Mouse (Mus musculus) heart, embryonic 15.5 days (tissue): ENCODE measurements around the gene Trip6. TPM values are rescaled to one million over a fixed set of nuclear protein-coding genes. Genes with fewer than 3 reads are reported as not detected.

ENCODE experiments used
- ATAC-seq: fragments of 200-750 bp; cut with Nextera tagmentation; replicated peaks from 2 replicates; pipeline ENCODE4 v1.8.0; 2017; ENCODE audit warnings: low read depth, moderate TSS enrichment; ENCODE audit not compliant: insufficient number of reproducible peaks, insufficient read depth, low FRiP score
- H3K27ac ChIP-seq: fragments of 300-500 bp; sonication (generic); 2 replicates; pipeline ENCODE4 v1.5.1; 2015; ENCODE audit warnings: mild to moderate bottlenecking, inconsistent platforms
- H3K27me3 ChIP-seq: fragments of 300-500 bp; sonication (generic); 2 replicates; pipeline ENCODE4 v1.6.1; 2015; ENCODE audit warnings: inconsistent platforms
- H3K36me3 ChIP-seq: fragments of 300-500 bp; sonication (generic); 2 replicates; pipeline ENCODE4 v1.6.1; 2015; ENCODE audit warnings: mild to moderate bottlenecking, inconsistent platforms
- H3K4me1 ChIP-seq: fragments of 300-500 bp; sonication (generic); replicated peaks from 2 replicates; pipeline ENCODE4 v1.6.1; 2015; ENCODE audit warnings: inconsistent platforms
- H3K4me2 ChIP-seq: fragments of 300-500 bp; sonication (generic); 2 replicates; pipeline ENCODE4 v1.6.1; 2015; ENCODE audit warnings: inconsistent platforms, mild to moderate bottlenecking, moderate library complexity
- H3K4me3 ChIP-seq: fragments of 300-500 bp; sonication (generic); 2 replicates; pipeline ENCODE4 v1.5.1; 2015; ENCODE audit warnings: mild to moderate bottlenecking, inconsistent platforms
- H3K9ac ChIP-seq: fragments of 300-500 bp; sonication (generic); 2 replicates; pipeline ENCODE4 v1.6.1; 2015; ENCODE audit warnings: mild to moderate bottlenecking, inconsistent platforms
- H3K9me3 ChIP-seq: fragments of 300-500 bp; sonication (generic); replicated peaks from 2 replicates; pipeline ENCODE4 v1.6.1; 2016; ENCODE audit warnings: inconsistent platforms
- WGBS: fragments of 180-500 bp; shearing (Covaris S2); methylation state at CpG from one replicate; pipeline ENCODE4 v1.1.7; 2015; ENCODE audit warnings: mixed read lengths; 5-methylcytosine and 5-hydroxymethylcytosine counted together
- polyA plus RNA-seq: library from polyadenylated mRNA; unstranded; fragments of >200 nt; fragmentation: Nextera tagmentation; extraction: Ambion mirVana; gene quantifications from 2 replicates; pipeline ENCODE4 v1.2.1, GENCODE M21; 2015

The Trip6 gene
- polyA plus RNA-seq, 1 experiment from 2014 or later, result 37.7 TPM

DNA sequence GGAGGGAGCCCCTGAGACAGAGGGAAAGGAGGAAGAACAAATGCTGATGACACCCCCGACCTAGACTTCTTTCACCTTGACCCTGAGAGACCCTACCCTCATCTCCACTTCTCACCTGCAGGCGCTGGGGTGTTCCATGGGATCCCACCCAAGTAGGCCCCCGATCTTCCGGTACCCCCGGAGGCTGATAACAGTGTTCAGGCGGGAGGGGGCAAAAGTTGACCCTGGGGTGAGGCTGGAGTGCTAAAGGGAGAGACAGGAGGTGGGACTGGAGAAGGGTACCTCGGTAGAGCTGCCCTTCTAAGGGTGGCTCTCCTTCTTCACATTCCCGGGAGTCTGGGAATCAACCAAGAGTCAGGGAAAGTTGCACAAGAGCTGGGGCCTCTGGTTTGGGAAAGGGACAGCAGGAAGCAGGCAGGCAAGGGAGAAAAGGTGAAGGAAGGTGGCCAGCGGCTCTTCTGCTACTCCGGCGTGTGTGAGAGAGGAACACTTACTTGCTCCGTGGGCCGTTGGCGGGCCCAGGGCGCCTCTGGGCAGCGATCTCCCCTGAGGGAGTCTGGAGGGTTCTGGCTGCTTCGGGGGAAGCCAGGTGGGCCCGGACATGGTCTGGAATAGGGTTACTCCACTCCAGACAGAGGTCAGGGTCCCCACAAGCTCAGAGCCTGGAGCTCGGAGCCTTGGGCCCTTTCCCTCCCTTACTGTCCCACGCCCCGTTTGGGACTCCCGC, 575 bp downstream of the Trip6 start:
- no peak; the same call in none of the 2 replicates for ATAC-seq
- Histone ChIP-seq H3K27me3 (no peaks in the 10 kb centered on the region), H3K27ac (peak overlapping the region; percentile 94), H3K36me3 (peaks cover 35% of the 10 kb centered on the region), H3K9me3 (no peaks in the 10 kb centered on the region), H3K9ac (peak overlapping the region; percentile 96), H3K4me2 (peak overlapping the region; percentile 92), H3K4me1 (peaks cover 38% of the 10 kb centered on the region), H3K4me3 (peak overlapping the region; percentile 82)
- WGBS, result 4% methylated on average over 22 of the region's 22 CpGs

DNA sequence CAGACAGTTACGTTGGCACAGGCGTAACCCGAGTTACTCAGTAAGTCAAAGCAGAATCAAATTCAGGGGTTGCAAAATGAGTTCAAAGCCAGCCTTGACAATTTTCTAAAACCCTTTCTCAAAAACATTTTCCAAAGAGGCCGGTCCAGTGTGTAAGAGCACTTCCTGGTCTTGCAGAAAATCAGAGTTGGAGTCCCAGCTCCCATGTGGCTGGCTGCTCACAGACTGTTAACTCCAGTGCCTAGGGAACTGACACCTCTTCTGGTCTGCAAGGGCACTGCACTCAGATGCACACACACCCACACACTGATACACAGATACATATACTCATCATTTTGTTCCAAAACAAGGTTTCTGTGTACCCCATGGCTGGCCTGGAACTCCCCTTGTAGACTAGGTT, 5.8 kb downstream of the Trip6 start:
- Histone ChIP-seq H3K4me3 (peak overlapping the region; percentile 96), H3K27ac (peak overlapping the region; percentile 96), H3K9ac (peak overlapping the region; percentile 97; the same call in 1 of the 2 replicates), H3K9me3 (no peaks in the 10 kb centered on the region), H3K36me3 (peaks cover 40% of the 10 kb centered on the region), H3K4me1 (peaks cover 56% of the 10 kb centered on the region), H3K27me3 (no peaks in the 10 kb centered on the region), H3K4me2 (peak overlapping the region; percentile 64)
- no peak for ATAC-seq
- WGBS, result 88% methylated on average over 4 of the region's 4 CpGs

- H3K4me1 ChIP-seq, result peaks cover 51% of the 10 kb centered on the region
- under 1% methylated on average over 72 of the region's 72 CpGs for WGBS
- peak within 1 kb of the TSS; percentile 96 for H3K27ac ChIP-seq
- no peaks in the 10 kb centered on the region for H3K27me3 ChIP-seq
- peak within 1 kb of the TSS; percentile 97 for H3K9ac ChIP-seq
- peak within 1 kb of the TSS; percentile 64 for H3K4me2 ChIP-seq
- peak; percentile 82 for ATAC-seq
- H3K36me3 ChIP-seq, result peaks cover 50% of the 10 kb centered on the region
- H3K9me3 ChIP-seq, result no peaks in the 10 kb centered on the region
- H3K4me3 ChIP-seq, result peak within 1 kb of the TSS; percentile 96
These were observed 6.9 kb downstream of the Trip6 start, which contains the start of gene Srrt for GRCm38 (mm10) chr5:137307071-137307912. TSS of gene Srrt (minus strand) at chr5:137307674.

GRCm38 (mm10) chr5:137306439-137307005, 7.7 kb downstream of the Trip6 start:
- H3K4me2 ChIP-seq, result peak overlapping the region; percentile 64
- peak overlapping the region; percentile 97 for H3K9ac ChIP-seq
- ATAC-seq, result no peak
- peak overlapping the region; percentile 96 for H3K27ac ChIP-seq
- no peaks in the 10 kb centered on the region for H3K27me3 ChIP-seq
- WGBS, result 12% methylated on average over 12 of the region's 12 CpGs
- peak overlapping the region; percentile 96 for H3K4me3 ChIP-seq
- peaks cover 54% of the 10 kb centered on the region for H3K36me3 ChIP-seq
- H3K9me3 ChIP-seq, result no peaks in the 10 kb centered on the region
- H3K4me1 ChIP-seq, result peaks cover 49% of the 10 kb centered on the region

DNA sequence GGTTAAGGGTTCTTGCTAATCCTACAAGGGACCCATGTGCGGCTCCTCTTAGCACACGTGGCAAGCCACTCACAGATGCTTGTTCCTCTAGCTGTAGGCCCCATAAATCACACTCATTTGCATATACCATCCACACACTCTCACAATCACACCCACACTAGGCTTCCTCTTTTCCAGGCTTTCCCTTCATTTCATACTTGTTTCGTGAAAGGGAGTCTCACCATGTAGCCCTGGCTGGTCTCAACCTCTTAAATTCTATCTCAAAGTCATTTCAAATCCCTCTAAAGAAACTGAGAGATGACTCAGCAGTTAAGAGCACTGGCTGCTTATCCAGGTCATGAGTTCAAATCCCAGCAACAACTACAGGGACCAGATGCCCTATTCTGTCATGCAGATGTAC, 8.4 kb downstream of the Trip6 start:
- Histone ChIP-seq H3K9ac (peak overlapping the region; percentile 12; the same call in 1 of the 2 replicates), H3K27me3 (no peaks in the 10 kb centered on the region), H3K27ac (no peak overlapping the region), H3K4me2 (peak overlapping the region; percentile 64), H3K4me1 (peaks cover 52% of the 10 kb centered on the region), H3K9me3 (no peaks in the 10 kb centered on the region), H3K4me3 (peak overlapping the region; percentile 96), H3K36me3 (peaks cover 58% of the 10 kb centered on the region)
- WGBS, result 65% methylated on average over 3 of the region's 3 CpGs
- no peak for ATAC-seq

DNA sequence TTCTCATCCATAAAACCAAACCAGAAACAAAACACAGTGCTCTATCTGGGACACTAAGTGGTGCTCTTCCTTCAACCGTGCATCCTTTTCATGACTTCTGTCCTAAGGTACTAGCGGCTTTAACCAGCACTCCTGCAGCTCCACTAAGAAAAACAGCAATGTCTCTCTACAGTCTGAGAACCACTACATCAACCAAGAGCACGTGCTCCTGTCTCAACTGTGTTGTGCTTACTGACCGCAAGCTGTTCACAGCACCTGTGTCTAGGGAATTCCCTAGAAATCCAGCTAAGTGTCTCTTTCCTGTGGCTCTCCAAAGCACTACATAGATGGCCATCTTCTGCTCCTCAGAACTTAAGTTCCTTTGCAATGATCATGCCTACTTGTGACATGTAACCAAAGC, 9.4 kb downstream of the Trip6 start:
- 0 out of 2 replicates have a peak overlapping the region, but pooled peaks have one; percentile 26 for H3K9ac ChIP-seq

GRCm38 (mm10) chr5:137304165-137304564, 10.0 kb downstream of the Trip6 start:
- no peak overlapping the region for H3K4me2 ChIP-seq
- no peak for ATAC-seq
- H3K4me3 ChIP-seq, result no peak overlapping the region

More for the DNA sequence above, 9.4 kb downstream of the Trip6 start:
- Histone ChIP-seq H3K36me3 (peaks cover 58% of the 10 kb centered on the region), H3K9me3 (no peaks in the 10 kb centered on the region), H3K4me3 (peak overlapping the region; percentile 96; the same call in 1 of the 2 replicates), H3K27ac (no peak overlapping the region), H3K27me3 (no peaks in the 10 kb centered on the region), H3K4me1 (peaks cover 52% of the 10 kb centered on the region), H3K4me2 (peak overlapping the region; percentile 64; the same call in 1 of the 2 replicates)
- WGBS, result 68% methylated on average over 4 of the region's 4 CpGs
- no peak for ATAC-seq

DNA sequence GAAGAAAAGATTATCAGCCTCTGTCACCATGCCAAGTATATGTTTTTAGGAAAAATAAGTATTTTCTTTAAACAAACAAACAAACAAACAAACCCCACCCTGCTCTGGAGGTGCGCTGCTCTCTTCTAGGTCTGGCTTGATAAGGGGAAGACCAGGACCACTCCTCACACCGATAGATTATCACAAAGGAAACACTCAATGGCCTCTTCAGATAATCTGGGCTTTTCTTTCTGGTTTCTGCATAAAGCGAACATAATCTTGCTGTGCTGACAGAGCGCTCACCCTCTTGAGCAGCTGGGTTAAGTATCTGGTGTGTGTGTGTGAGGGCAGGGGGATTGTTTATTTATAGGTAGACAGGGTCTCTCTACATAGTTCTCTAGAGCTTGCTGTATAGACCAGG, 10.6 kb downstream of the Trip6 start:
- no peak for ATAC-seq
- WGBS, result 41% methylated on average over 4 of the region's 4 CpGs
- Histone ChIP-seq H3K9ac (no peak overlapping the region), H3K4me1 (peaks cover 52% of the 10 kb centered on the region), H3K4me2 (no peak overlapping the region), H3K36me3 (peaks cover 58% of the 10 kb centered on the region), H3K4me3 (no peak overlapping the region), H3K27ac (no peak overlapping the region), H3K9me3 (no peaks in the 10 kb centered on the region), H3K27me3 (no peaks in the 10 kb centered on the region)

More at GRCm38 (mm10) chr5:137304165-137304564, 10.0 kb downstream of the Trip6 start:
- H3K27me3 ChIP-seq, result no peaks in the 10 kb centered on the region
- H3K4me1 ChIP-seq, result peaks cover 52% of the 10 kb centered on the region
- H3K27ac ChIP-seq, result no peak overlapping the region
- H3K9me3 ChIP-seq, result no peaks in the 10 kb centered on the region
- H3K9ac ChIP-seq, result no peak overlapping the region
- 45% methylated on average over 3 of the region's 3 CpGs for WGBS
- H3K36me3 ChIP-seq, result peaks cover 58% of the 10 kb centered on the region

- Histone ChIP-seq H3K4me3 (no peak overlapping the region), H3K9me3 (no peaks in the 10 kb centered on the region), H3K27ac (no peak overlapping the region), H3K36me3 (peaks cover 78% of the 10 kb centered on the region), H3K9ac (no peak overlapping the region), H3K4me1 (peaks cover 44% of the 10 kb centered on the region), H3K27me3 (no peaks in the 10 kb centered on the region), H3K4me2 (no peak overlapping the region)
- ATAC-seq, result no peak
- 80% methylated on average over 21 of the region's 21 CpGs for WGBS
These were observed 13.0 kb downstream of the Trip6 start for GRCm38 (mm10) chr5:137301253-137301652.

DNA sequence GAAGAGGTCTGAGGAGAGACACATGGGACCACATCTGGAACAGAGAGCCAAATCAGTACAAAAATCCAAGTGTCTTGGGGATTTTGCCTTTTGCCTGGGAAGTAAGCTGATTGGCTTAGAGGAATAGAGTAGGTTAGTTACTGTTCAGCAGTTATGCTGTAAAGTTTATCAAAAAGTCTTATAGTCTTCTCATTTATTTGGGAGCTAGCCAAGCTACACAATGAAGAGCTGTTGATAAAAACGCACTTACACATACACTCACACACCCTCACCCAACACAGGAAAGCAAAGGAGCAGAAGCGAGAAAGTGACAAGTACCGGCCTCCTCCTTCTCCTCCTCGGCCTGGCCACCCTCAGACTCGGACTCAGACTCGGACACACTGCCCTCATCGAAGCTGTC, 15.0 kb downstream of the Trip6 start:
- peaks cover 34% of the 10 kb centered on the region for H3K4me1 ChIP-seq
- H3K27me3 ChIP-seq, result no peaks in the 10 kb centered on the region
- H3K9me3 ChIP-seq, result no peaks in the 10 kb centered on the region
- H3K27ac ChIP-seq, result 0 out of 2 replicates have a peak overlapping the region, but pooled peaks have one; percentile 16
- WGBS, result 55% methylated on average over 7 of the region's 7 CpGs
- H3K4me3 ChIP-seq, result no peak overlapping the region
- peaks cover 85% of the 10 kb centered on the region for H3K36me3 ChIP-seq
- no peak for ATAC-seq
- H3K4me2 ChIP-seq, result no peak overlapping the region
- no peak overlapping the region for H3K9ac ChIP-seq

- ATAC-seq, result no peak
- WGBS, result 91% methylated on average over 14 of the region's 14 CpGs
- Histone ChIP-seq H3K27me3 (0 out of 2 replicates have a peak, but pooled peaks cover under 1% of the 10 kb centered on the region), H3K9ac (no peak overlapping the region), H3K9me3 (no peaks in the 10 kb centered on the region), H3K4me3 (no peak overlapping the region), H3K27ac (no peak overlapping the region), H3K4me1 (peaks cover 28% of the 10 kb centered on the region), H3K4me2 (no peak overlapping the region), H3K36me3 (peaks cover 69% of the 10 kb centered on the region)
These were observed 17.1 kb downstream of the Trip6 start for GRCm38 (mm10) chr5:137297126-137297525.
